Mouse (Mus musculus): ENCODE data around the gene Arl8a.

- TF ChIP-seq CTCF (IDR thresholded peaks at IDR 0.05; ENCODE audit: low read depth, low read length) (no peak), TAL1 (conservative IDR thresholded peaks at IDR 0.05; ENCODE audit: low read depth, low read length) (no peak)
Measured at GRCm38 (mm10) chr1:135142452-135142851, 4.2 kb upstream of the Arl8a start.
